Mouse (Mus musculus): ENCODE data around the gene Tbc1d1.

GRCm38 (mm10) chr5:64373695-64374094, 217.6 kb downstream of the Tbc1d1 start:
- TF ChIP-seq CHD2 (IDR thresholded peaks at IDR 0.05; ENCODE audit: low read depth, low read length) (no peak), HCFC1 (IDR thresholded peaks at IDR 0.05; ENCODE audit: borderline replicate concordance, insufficient read depth, low read length) (no peak)

Measured in ES-E14 (cell line).